Mouse (Mus musculus): ENCODE results near the gene Gm5105.

Gm5105 gene

GRCm38 (mm10) chr3:138027575-138028362 is 39.4 kb downstream of the Gm5105 start:
- DNase-seq (ENCODE audit: low read depth, low spot score), result no peak

DNA sequence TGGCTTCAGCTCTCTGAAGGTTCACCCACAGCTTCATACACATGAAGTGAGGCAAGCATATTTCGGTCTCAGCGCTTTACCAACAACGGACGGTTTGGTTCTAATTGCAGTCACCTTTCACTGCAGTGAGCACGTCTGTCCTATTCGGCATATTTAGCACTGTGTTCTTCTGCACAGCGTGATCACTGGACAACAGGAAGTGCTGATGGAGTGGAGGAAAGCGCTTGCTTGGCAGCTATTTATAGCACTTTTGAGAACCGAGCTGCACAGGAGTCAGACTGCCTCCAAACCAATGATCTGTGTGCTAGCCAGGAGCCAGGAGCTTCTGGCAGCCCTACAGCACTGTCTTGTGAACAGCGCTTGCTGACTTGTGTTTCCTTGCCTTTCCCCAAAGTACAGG is 40.9 kb downstream of the Gm5105 start:
- DNase-seq (ENCODE audit: low read depth, low spot score), result no peak

GRCm38 (mm10) chr3:138022651-138023050 is 44.5 kb downstream of the Gm5105 start:
- no peak for DNase-seq (ENCODE audit: low read depth, low spot score)

DNA sequence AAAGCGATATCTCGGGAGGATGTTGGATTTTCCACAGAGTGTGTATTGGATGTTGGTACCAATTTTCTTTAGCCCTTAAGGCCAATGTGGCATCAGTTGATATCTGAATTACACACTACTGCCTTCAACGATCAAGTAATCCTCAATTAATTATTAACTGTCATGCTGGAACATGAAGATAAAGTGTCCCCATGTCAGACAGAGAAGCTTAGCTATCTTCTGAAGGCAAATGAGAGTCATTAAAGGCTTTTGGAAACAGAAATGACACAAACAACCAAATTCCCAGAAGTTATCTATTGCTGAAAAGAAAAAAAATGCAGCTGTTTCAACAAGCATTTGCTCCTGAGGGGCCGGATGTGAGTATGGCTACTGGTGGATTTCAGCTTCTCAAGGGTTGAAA is 45.2 kb downstream of the Gm5105 start:
- DNase-seq (ENCODE audit: low read depth, low spot score), result no peak

DNA sequence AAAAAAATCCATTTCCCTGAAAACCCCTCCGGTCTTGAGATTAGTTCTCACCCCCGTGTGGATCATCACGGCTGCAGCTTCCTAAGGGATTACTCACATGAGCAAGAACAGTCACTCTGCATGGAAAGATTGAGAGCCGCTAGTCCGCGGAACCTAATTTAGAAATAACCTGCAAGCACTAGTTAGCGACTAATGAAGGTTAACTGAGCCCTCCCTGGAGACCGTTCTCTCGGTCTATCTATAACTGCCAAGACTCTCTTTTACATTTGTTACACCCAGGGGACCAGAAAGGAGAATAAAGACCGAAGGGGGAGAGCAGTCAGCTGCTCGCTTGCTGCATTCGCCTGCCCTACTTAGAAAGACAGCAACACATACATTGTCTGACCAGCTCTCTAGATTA is 50.4 kb downstream of the Gm5105 start:
- DNase-seq (ENCODE audit: low read depth, low spot score), result no peak

- DNase-seq (ENCODE audit: low read depth, low spot score), result no peak
Measured at GRCm38 (mm10) chr3:138014725-138015124, 52.5 kb downstream of the Gm5105 start.

- no peak for DNase-seq (ENCODE audit: low read depth, low spot score)
Measured at GRCm38 (mm10) chr3:138012351-138012750, 54.8 kb downstream of the Gm5105 start.

DNA sequence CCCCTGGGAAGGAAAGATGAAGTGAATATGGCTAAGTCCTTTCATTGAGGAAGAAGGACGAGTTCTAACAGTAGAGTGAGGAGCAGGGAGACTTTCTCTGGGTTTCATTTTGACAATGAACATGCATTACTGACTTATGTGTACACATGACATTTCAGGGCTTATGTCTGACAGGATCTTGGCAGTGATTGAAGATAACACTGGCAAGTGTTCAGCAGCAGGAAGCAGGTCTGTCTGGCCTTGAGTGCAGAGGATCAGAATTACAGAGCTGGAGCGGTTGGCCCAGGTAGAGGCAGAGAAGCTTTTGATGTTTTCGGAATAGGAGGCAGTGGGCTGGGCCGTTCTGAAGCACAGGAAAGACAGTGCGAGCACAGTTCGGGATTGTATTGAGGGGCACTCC is 59.0 kb downstream of the Gm5105 start:
- DNase-seq (ENCODE audit: low read depth, low spot score), result no peak

DNA sequence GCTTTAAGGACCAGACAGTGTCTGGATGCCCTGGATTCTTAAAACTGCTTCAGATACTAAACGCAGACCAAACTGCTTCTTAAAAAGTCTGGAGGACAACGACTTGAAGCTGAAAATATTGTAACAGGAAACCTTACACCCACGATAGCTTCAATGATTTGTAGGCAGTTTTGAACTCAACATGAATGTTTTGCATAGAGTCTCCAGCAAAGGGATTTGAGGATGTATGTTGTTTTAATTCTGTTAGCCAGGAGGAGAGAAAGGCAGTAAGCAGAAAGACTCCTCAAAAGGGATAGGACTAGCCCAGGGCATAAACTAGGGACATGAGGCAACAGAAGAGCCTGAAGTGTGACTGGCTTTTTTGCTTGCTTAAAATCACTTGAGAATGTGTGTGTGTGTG is 60.3 kb downstream of the Gm5105 start:
- no peak for DNase-seq (ENCODE audit: low read depth, low spot score)

DNA sequence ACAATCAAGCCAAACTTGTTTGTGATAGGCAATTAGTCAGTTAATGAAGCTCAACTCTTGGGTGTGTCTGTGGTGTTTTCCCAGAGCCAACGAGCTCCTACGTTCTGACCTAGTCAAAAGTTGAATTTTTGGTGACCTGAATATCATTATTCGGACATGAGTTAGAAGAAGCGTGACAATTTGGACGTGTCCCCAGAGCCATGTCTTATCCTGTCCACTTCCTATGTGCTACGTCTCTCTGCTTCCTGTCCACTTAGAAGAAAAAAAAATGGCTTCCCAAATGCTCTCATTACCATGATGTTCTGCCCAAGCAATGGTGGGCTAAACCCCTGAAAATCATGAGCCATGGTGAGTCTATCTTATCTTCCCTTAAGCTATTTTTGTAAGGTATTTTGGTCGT is 63.9 kb downstream of the Gm5105 start:
- DNase-seq (ENCODE audit: low read depth, low spot score), result no peak

GRCm38 (mm10) chr3:138002545-138002944 is 64.6 kb downstream of the Gm5105 start:
- DNase-seq (ENCODE audit: low read depth, low spot score), result no peak

- no peak for DNase-seq (ENCODE audit: low read depth, low spot score)
Measured at GRCm38 (mm10) chr3:138001865-138002264, 65.3 kb downstream of the Gm5105 start.

GRCm38 (mm10) chr3:138000724-138001069 is 66.5 kb downstream of the Gm5105 start:
- DNase-seq (ENCODE audit: low read depth, low spot score), result no peak

- no peak for DNase-seq (ENCODE audit: low read depth, low spot score)
Measured at GRCm38 (mm10) chr3:138000062-138000723, 67.0 kb downstream of the Gm5105 start.

DNA sequence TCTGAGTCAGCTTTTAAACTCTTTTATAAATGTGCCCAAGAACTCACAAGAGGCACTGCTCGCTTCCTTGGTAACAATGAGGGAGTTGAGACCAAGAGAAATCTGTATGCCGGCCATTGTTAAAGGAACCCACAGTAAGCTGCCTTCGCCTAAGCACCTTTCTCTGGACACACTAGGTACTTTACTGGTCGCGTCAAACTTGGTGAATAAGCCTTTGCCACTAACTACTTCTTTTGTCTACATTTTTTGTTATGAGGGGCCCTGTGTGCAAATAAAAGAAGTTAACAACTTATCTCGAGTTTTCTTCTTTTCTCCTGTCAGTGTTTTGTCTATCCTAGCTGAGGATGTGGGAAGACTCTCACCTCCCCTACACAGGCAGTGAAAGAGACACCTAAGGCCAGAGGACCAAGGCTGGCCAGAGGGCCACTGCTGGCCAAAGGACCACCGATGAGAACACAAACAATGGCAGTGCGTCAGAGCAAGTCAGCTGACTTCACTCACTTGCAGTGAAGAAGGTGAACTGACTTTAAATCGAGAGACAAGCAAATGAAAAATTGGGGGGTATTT is 67.9 kb downstream of the Gm5105 start:
- no peak for DNase-seq (ENCODE audit: low read depth, low spot score)
